Mouse (Mus musculus): Measurements from ENCODE around the gene Krt35.

Gene Krt35

DNA sequence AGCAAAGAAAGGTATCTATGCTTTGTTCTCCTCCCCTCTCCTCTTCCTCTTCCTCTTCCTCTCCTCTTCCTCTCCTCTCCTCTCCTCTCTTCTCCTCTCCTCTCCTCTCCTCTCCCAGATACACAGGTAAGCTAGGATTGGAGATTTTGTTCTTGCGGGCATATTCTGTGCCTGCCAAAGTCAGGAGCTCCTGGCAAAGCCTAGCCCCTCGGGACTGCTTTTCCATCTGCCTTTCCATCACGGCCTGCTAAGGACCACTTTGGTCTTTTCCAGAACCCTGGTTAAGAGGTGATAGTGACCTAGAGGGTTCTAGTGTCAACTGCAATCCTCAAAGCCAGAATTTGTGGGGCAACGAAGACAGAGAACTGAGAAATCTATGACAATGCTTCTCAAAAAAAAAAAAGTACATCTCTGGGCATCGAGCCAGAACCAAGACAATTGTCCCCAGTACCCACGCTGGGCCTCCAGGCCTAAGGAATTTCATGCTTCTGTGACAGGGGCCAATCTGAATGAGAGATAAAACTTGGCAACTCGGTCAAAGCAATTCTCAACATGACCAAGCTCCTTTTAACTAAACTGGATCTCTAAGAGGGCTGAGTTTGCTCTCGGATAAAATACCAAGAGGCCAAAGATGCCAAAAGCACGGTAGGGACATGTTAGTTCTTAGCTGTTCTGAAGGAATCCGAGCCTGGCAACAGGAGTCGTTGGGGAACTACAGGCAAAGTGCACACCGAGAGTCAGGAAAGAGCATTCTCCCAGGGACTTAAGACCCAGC is 29.6 kb downstream of the Krt35 start:
- no peak for DNase-seq (ENCODE audit: extremely low read depth, insufficient read length, low spot score)

DNA sequence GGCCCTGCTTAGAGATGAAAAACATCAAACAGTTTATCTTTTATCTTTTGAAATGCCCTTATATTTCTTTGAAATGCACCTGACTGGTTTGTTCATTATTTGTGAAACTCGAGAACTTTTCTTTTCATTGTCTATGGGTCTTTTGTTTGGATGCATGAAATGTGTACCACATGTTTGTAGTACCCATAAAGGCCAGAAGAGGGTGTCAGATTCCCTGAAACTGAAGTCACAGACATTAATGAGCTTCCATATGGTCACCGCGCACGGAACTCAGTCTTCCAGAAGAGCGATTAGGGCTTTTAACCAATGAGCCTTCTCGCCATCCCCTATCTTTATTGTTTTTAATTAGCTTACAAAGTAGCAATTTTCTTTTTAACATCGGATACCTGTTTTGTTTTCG is 37.2 kb downstream of the Krt35 start:
- no peak for DNase-seq (ENCODE audit: extremely low read depth, insufficient read length, low spot score)

DNA sequence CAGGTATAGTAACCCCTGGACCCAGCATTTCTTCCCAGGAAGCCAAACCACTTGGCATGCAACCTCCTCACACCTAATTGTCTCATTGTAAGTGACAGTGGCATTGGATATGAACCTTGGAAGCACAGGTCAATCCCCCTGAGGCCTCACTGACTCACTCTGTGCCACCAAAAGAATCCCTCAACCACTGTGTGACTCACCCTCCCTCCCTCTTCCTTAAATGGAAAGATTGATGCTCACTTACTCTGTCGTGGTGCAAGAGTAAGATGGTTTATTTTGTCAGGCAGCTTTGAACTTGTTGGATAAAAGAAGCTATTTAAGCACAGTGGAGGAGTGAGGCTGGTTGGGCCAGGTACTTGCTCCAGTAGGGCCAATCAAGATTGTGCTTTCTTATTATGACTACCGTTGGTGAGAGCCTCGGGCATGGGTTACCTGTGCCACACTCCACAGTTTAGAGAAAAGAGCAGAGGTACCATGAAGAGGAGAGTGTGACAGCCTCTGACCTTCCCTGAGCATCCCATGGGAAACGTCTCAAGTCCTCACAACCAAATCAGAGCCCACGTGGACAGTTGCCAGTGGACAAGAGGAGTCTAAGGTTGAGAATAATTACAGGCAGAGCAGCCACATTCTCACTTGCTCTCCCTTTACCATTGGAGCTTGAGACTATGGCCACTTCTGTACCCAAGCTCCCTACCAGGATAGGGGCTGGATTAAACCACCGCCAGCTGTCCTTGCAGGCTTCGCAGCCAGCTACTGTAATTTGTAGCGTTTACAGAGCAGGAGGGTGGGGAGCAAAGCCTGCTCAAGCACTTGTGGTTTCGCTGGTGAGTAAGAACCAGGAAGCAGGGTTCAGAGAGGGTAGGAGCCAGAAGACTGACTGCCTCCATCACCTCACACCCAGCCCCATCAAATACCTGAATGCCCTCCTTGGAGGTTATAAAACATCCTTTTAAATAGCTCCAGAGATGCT is 40.1 kb downstream of the Krt35 start:
- DNase-seq (ENCODE audit: extremely low read depth, insufficient read length, low spot score), result peak; percentile 79

DNA sequence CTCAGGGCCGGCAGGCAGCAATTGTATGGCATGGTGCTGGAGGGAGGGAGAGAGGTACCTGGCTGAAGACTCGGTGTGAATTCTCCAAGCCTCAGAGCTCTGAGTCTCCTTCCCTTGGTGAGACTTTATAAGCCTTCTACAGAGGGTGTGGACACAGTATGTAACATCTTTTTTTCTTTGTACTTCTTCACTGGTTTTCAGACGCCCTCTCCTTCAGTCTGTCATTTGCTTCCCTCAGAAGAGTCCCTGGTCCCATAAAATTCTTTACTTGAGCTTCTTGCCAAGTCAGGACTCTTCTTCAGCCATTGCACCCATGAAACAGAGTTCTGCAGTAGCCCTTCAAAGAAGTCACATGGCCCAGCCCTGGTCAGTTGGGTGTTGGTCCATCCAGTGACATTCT is 45.6 kb downstream of the Krt35 start, which contains the start of gene Krt31:
TSS of gene Krt31 (minus strand) at position 101 of the 400 bp plus-strand sequence.
- DNase-seq (ENCODE audit: extremely low read depth, insufficient read length, low spot score), result no peak

DNA sequence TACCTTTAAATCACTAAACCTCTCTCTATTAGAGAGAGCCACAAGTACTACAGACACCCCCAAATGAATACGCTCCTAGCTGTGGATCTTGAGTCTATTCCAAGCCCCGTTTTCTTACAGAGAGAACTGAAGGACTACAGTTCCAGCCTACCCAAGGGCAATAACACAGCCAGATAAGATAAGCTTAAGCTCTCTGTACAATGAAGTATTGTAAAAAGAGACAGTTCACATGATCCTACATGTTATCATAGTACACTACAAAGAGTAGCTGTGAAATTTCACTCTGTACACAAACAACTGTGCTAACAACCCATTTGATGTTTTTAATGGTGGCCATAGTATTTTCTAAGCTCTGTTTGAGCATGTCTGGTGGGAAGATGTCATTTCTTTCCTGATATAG is 48.8 kb downstream of the Krt35 start:
- DNase-seq (ENCODE audit: extremely low read depth, insufficient read length, low spot score), result no peak

DNA sequence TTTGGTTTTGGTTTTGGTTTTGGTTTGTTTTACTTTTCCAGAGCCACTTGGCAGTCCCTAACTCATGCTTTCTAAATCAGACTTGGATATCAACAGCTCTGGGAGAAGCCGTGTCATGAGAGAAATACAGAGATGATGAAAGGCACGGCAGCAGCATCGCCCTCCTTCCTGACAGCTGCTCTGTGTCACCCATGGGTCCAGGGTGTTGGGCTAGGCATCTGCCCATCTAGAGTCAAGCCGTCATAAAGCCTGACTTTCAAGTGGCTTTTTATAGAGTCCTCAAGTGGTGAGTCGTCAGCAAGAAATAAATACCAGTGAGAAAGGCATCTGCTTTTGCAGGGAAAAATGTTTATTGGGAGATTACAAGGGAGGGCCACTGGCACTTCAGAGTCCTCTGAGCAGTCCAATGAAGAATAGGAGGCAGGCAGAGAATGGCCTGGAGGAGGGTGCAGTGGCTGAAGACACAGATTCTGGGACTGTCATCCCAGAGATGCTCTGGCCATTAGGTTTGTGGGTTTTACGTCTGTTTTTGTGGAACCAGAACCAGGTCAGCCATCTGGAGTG is 49.7 kb downstream of the Krt35 start:
- DNase-seq (ENCODE audit: extremely low read depth, insufficient read length, low spot score), result peak; percentile 21

Data from 3134 (cell line).